Mouse (Mus musculus): Measurements from ENCODE around the gene Zswim7.

GRCm38 (mm10) chr11:62243871-62244270 is 37.3 kb downstream of the Zswim7 start:
- TF ChIP-seq POLR2A (IDR thresholded peaks at IDR 0.05; ENCODE audit: low read depth, low read length) (no peak), CTCF (conservative IDR thresholded peaks at IDR 0.05; ENCODE audit: insufficient read depth, insufficient read length, low read depth, low read length) (no peak)
